Mouse (Mus musculus) liver, adult 2 months (tissue): ENCODE results near the gene Gimap8. TPM values are rescaled to one million over a fixed set of nuclear protein-coding genes. Genes with fewer than 3 reads are reported as not detected.
A peak's percentile ranks its signal among the peaks of the same experiment; 100 is the strongest.

Experiments
- DNase-seq: peaks from one replicate; pipeline ENCODE4 v3.0.0-alpha.2; 2011; ENCODE audit warnings: low read depth, low spot score; ENCODE audit errors: extremely low read depth
- H3K27ac ChIP-seq: fragments of 200-500 bp; replicated peaks from 2 replicates; pipeline ENCODE4 v1.5.1; 2012; ENCODE audit warnings: low read depth, mild to moderate bottlenecking, control low read depth, inconsistent platforms, low read length; ENCODE audit not compliant: insufficient read depth
- H3K27me3 ChIP-seq: fragments of 200-500 bp; 2 replicates; pipeline ENCODE4 v1.6.1; 2012; ENCODE audit warnings: mild to moderate bottlenecking, moderate library complexity, low read length, inconsistent platforms; ENCODE audit not compliant: control insufficient read depth, insufficient read depth
- H3K36me3 ChIP-seq: fragments of 200-500 bp; 2 replicates; pipeline ENCODE4 v1.6.1; 2012; ENCODE audit warnings: low read length, inconsistent platforms; ENCODE audit not compliant: control insufficient read depth, insufficient read depth
- H3K4me1 ChIP-seq: fragments of 200-500 bp; 2 replicates; pipeline ENCODE4 v1.6.1; 2011; ENCODE audit warnings: low read length; ENCODE audit not compliant: control insufficient read depth, insufficient read depth
- H3K4me3 ChIP-seq: fragments of 200-500 bp; 2 replicates; pipeline ENCODE4 v1.5.1; 2011; ENCODE audit warnings: low read depth, mild to moderate bottlenecking, control low read depth, low read length, moderate library complexity; ENCODE audit not compliant: insufficient read depth
- H3K79me2 ChIP-seq: fragments of 200-500 bp; 2 replicates; pipeline ENCODE4 v1.6.1; 2012; ENCODE audit warnings: inconsistent platforms, mild to moderate bottlenecking, low read length, moderate library complexity; ENCODE audit not compliant: control insufficient read depth, insufficient read depth
- H3K9ac ChIP-seq: fragments of 200-500 bp; 2 replicates; pipeline ENCODE4 v1.6.1; 2012; ENCODE audit warnings: low read depth, mild to moderate bottlenecking, control low read depth, inconsistent platforms, low read length
- CTCF ChIP-seq: fragments of 200-500 bp; IDR thresholded peaks from 2 replicates; pipeline ENCODE4 v1.5.1; 2011; ENCODE audit warnings: low read depth, low read length, control low read depth
- POLR2A ChIP-seq: fragments of 200-500 bp; IDR thresholded peaks from 2 replicates; pipeline ENCODE4 v1.6.1; 2011; ENCODE audit warnings: low read length, control low read depth; ENCODE audit not compliant: insufficient read depth; ENCODE audit errors: extremely low read depth
- WGBS: fragments of 180-500 bp; shearing (Covaris S2); methylation state at CpG from one replicate; pipeline ENCODE4 v1.1.7; 2018; 5-methylcytosine and 5-hydroxymethylcytosine counted together
- polyA plus RNA-seq: library from polyadenylated mRNA; depleted of rRNA; stranded (reverse); fragments of >200 nt; gene quantifications from 2 replicates; pipeline ENCODE4 v1.2.3, GENCODE M21; 2012
- total RNA-seq: library from RNA; depleted of rRNA; stranded (reverse); fragments of >200 nt; gene quantifications from 2 replicates; pipeline ENCODE4 v1.2.3, GENCODE M21; 2014

Gene Gimap8
- total and polyA plus RNA-seq, 2 experiments = 1.4 to 6.1 TPM

DNA sequence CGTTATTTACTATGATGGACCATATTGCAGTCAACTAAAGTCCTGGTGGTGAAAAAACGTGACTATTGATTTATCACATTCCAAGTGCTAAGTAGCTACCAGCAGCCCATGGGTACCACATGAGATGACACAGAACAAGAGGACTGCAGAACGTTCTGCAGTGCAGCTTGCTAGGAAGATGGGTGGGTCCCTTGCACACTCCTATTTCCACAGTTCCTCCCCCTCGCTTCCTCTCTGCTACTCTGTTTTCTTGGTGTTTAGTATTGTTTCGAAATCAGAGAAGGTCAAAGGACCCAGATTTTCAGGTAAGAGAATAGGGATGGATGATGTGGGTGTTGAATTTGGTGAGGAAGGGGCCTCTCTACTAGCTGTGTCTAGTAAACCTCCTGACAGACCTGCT, 37.3 kb downstream of the Gimap8 start, which contains the start of gene Gimap4:
Gene Gimap4, plus strand, starts transcription at position 231 of the 400 bp plus-strand sequence.
- Histone ChIP-seq H3K4me1 (peaks cover 4% of the 10 kb centered on the region; the same call in 1 of the 2 replicates), H3K36me3 (peaks cover 4% of the 10 kb centered on the region), H3K79me2 (no peaks in the 10 kb centered on the region), H3K27ac (peak within 1 kb of the TSS; percentile 79), H3K27me3 (no peaks in the 10 kb centered on the region), H3K9ac (peak within 1 kb of the TSS; percentile 34), H3K4me3 (peak within 1 kb of the TSS; percentile 44)
- no peak for DNase-seq
- 39% methylated on average over 5 of the region's 5 CpGs for WGBS
- TF ChIP-seq CTCF (no peak), POLR2A (no peak)

- Histone ChIP-seq H3K36me3 (peaks cover 2% of the 10 kb centered on the region), H3K4me1 (peaks cover 4% of the 10 kb centered on the region; the same call in 1 of the 2 replicates), H3K79me2 (no peaks in the 10 kb centered on the region), H3K9ac (peak overlapping the region; percentile 34), H3K4me3 (peak overlapping the region; percentile 44), H3K27me3 (no peaks in the 10 kb centered on the region), H3K27ac (peak overlapping the region; percentile 79)
- TF ChIP-seq POLR2A (no peak), CTCF (no peak)
- no peak for DNase-seq
- WGBS = 68% methylated on average over 4 of the region's 4 CpGs
These were observed 37.8 kb downstream of the Gimap8 start for GRCm38 (mm10) chr6:48684806-48685205.

GRCm38 (mm10) chr6:48685251-48685650, 38.2 kb downstream of the Gimap8 start:
- H3K4me3 ChIP-seq = peak overlapping the region; percentile 44
- 73% methylated on average over 2 of the region's 2 CpGs for WGBS
- H3K27ac ChIP-seq = peak overlapping the region; percentile 79
- H3K9ac ChIP-seq = peak overlapping the region; percentile 34
- DNase-seq = no peak
- no peak for TF ChIP-seq POLR2A
- TF ChIP-seq CTCF = no peak
- H3K27me3 ChIP-seq = no peaks in the 10 kb centered on the region
- no peaks in the 10 kb centered on the region for H3K79me2 ChIP-seq
- H3K4me1 ChIP-seq = peaks cover 4% of the 10 kb centered on the region; the same call in 1 of the 2 replicates
- peaks cover 2% of the 10 kb centered on the region; the same call in 1 of the 2 replicates for H3K36me3 ChIP-seq

DNA sequence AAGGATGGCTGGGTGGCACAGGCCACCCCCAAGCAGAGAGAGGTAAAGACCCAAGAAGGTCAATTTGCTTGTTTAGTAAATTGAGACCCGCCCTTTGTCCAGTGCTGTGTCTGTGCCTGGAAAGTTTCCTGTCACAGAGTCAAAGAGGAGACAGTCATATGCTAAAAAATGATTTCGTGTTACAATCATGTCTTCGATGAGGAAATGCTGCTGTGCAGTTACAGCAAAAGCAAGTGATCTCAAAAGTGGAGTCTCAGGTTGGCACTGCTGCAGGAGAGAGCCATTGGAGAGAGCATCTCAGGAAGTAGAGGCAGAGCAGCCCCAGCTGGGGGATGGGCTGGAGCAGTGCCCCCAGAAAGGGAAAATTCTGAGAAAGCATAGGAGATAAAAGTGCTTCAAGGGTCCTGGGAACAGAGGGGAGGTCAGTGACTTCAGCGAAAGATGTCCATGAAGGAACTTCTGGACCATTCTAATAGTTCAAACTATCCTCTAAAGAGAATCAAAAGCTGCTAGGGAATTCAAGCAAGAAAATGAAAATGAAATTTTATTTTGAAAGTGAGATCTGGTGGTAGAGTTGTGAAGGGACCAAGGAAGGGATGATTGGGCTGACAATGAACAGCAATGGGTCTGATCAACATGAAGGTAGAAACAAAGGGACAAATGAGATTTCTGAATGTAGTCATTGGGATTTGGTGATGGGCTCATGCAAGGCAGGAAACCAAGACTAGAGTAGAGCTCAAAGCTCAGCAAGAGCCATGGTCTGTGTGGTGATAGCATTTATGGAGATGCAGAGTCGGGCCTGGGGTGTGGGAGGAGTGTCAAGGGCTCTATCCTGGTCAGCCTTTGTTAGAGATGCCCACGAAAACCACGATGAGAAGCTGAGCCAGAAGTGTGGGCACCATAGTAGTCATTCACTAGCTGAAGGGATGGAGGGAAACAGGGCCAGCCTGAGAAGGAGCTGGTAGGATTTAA, 38.9 kb downstream of the Gimap8 start:
- TF ChIP-seq CTCF (no peak), POLR2A (no peak)
- Histone ChIP-seq H3K36me3 (peaks cover 4% of the 10 kb centered on the region; the same call in 1 of the 2 replicates), H3K4me3 (peak overlapping the region; percentile 44), H3K27ac (peak overlapping the region; percentile 79), H3K27me3 (no peaks in the 10 kb centered on the region), H3K4me1 (peaks cover 4% of the 10 kb centered on the region; the same call in 1 of the 2 replicates), H3K79me2 (no peaks in the 10 kb centered on the region), H3K9ac (peak overlapping the region; percentile 31)
- no peak for DNase-seq
- WGBS = 77% methylated on average over 7 of the region's 7 CpGs

GRCm38 (mm10) chr6:48687077-48687476, 40.0 kb downstream of the Gimap8 start:
- Histone ChIP-seq H3K27me3 (no peaks in the 10 kb centered on the region), H3K4me3 (no peak overlapping the region), H3K9ac (no peak overlapping the region), H3K4me1 (peaks cover 3% of the 10 kb centered on the region; the same call in 1 of the 2 replicates), H3K79me2 (no peaks in the 10 kb centered on the region), H3K36me3 (peaks cover 4% of the 10 kb centered on the region; the same call in 1 of the 2 replicates), H3K27ac (peak overlapping the region; percentile 79)
- no peak for DNase-seq
- 80% methylated on average over 2 of the region's 2 CpGs for WGBS
- TF ChIP-seq POLR2A (no peak), CTCF (no peak)
